Mouse (Mus musculus) urinary bladder, postnatal 10 days (tissue): ENCODE data around the gene Olig1.
"Not testable (repeated sequence)": the region's sequence is repeated elsewhere in the genome, so short reads cannot be mapped to it uniquely, and the experiment has no call there.

ENCODE experiments used
- DNase-seq: peaks from one replicate; pipeline ENCODE4 v3.0.0; 2022; ENCODE audit warnings: low spot score

The Olig1 gene

DNA sequence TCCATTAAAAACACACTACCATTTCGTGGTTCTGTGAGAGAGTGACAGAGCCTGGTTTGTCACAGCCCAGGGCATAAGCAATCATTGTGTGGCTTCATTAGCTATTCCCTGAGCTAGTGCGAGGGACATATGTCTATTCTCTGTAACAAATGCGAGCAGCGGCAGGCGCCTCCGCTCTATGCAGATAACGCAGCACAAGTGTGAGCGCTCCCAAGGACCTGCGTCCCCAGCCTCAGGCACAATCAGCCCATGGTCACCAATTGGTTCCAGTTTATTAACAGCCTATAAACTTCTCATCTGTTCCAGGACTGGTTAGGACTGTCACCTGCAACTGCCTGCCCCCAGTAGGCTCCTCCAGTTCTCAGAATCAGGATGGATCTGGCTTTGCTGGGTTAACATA, 23.3 kb upstream of the Olig1 start:
- no peak for DNase-seq

DNA sequence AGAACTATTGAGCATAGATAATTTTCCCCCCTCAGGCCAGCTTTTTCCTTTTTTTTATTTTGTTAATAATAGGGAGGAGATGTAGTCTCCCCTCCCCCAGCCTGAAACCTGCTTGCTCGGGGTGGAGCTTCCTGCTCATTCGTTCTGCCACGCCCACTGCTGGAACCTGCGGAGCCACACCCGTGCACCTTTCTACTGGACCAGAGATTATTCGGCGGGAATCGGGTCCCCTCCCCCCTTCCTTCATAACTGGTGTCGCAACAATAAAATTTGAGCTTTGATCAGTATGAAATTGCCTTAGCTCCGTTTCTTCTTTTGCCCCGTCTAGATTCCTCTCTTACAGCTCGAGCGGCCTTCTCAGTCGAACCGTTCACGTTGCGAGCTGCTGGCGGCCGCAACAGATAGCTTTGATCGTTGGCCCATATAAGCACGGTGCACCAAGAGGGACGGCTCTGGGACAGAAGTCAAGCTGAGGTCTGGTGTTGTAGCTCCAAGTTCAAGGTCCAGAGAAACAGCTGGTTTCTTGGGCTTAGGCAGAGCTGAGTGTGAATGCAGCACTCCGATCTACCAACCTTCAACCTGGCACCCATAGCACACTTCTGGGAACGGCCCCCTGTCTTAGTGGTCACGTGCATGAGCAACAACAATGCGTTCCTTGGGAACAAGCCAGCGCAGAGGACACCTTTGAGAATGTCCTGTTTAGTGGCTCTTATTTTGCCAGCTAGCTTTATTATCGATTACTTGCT, 14.0 kb upstream of the Olig1 start:
- not testable (repeated sequence) for DNase-seq

DNA sequence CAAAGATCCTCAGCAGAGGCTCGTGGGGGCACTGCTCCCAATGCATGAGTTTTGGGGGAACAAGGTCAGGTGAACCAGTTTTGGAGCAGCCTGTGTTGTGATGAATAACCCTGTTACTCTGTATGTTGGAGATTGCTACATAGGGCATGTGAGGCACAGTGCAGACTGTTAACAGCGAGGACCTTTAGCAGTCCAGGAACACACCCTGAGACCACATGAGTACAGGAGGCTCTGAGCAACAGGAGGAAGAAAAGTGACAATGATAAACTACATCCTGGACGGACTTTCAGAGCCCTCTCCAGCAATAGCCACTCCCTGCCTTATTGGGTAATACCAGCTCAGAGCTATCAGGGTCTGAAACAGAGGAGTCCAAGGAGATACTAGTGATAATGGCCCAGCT, 10.6 kb upstream of the Olig1 start:
- DNase-seq, result no peak

DNA sequence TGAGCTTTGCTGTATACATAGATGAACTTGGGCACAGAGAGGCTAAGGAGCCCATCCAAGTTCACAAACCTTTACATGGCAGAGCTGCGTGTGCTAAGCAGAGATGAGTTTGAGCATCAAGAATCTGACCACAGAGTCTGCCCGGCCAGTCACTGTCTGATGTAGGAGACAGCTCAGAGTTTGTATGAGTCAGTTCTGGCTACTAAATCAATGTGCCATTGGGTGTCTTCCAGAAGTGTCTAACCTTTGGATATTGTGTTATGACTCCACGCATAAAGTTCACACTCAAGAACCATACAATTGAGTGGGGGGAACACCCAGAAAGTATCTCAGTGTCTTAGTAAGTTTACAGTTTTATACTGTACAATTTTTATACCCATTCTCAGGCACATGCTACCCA, 8.7 kb upstream of the Olig1 start:
- DNase-seq, result no peak

DNA sequence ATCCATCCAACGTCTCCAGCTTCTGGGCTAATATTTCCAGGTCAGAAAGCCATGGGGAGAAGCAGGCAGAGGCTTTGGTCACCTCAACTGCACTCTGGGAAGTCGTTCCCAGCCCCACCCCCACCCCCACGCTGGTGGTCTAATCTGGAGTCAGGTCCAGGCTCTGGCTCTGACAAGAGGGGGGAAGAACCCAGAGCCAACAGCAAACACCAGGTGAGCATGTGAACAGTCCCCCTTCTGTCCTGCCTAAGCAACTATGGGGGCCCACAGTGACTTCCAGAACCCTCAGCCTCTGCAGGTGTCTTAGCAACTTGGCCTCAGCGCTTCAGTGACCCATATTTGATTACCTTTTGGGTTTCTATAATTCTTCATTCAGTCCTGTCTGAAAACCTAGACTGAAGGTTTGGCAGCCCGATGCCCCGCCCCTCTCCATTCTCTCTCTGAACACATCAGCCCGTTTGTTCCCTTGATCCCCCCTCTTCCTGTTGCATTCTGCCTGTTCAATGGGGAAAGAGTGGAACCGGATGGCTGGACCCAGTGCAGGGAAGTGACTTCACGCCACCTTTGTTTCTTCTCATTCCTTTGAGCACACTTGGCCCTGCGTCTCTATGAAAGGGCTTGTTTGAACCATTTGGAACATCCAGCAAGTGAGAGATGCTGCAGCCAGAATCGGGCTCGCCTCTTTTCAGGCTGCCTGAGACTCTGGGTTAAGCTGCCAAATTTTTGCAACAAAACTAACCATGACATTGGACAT, 6.9 kb upstream of the Olig1 start:
- DNase-seq, result no peak

DNA sequence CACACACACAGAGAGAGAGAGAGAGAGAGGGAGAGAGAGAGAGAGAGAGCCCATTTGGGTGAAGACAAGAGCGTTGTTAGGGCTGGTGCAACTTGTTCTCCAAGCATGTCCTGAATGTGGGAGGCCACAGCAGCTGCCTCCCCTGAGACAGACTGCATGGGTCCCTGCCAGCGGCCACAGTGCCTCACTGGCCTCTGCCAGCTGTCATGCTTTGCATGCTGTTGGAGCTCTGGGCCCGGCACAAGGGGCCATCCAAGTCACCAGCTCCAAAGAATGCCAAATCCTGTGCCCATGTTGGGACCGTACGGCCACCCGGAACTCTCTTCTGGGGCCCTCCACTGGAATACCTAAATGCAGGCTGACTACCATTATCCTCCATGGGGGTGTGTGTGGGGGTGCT, 3.6 kb upstream of the Olig1 start:
- DNase-seq, result no peak

DNA sequence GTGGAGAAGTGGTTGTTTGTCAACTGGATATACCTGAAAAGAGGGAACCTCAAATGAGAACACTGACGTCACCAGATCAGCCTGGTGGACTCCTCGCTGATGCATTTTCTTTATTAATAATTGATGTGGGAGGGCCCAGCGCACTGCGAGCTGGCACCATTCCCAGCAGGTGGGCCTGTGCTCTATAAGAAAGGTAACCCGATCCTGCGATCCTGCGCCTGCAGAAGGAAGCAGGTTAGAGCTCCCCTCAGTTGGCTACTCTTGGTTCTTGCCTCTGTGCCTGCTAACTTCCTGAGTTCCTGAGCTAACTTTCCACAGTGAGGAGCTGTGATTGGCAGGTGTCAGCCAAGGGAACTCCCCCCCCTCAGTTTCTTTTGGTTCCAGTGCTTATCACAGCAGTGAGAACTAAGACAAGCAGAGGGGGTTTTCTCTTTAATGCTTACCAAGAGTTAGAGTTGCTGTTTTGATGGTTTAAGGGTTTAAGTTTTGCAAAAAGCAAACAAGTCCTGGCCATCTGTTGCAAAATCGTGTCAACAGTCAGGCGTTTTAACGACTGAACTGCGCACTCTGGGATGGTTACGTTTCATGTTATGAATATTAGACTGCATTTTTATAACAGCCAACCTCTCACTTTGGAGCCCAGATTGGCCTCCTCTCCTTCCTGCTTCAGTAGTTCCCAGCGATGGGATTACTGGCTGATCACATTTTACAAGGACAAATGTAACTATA, 684 bp upstream of the Olig1 start:
- DNase-seq, result no peak

DNA sequence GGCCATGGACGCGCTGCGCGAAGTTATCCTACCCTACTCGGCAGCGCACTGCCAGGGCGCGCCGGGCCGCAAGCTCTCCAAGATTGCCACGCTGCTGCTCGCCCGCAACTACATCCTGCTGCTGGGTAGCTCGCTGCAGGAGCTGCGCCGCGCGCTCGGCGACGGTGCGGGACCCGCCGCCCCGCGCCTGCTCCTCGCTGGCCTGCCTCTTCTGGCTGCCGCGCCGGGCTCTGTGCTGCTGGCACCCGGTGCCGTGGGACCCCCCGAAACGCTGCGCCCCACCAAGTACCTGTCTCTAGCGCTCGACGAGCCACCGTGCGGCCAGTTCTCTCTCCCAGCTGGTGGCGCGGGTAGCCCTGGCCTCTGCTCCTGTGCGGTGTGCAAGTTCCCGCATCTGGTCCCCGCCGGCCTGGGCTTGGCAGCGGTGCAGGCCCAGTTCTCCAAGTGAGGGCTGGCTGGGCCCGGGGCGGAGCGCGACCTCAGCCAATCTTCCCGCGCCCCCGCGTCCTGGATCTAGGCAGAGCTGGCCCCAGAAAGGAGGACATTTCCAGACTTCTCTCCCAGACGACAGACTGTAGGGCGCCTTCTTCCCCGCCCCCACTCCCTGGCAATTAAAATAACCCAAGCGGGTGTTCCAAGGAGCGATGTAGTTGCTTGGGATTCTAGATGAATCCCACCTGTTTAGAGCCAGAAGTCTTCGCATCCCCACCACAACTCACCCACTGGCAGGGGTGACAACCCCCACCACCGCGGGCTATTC, 820 bp downstream of the Olig1 start:
- DNase-seq, result no peak

DNA sequence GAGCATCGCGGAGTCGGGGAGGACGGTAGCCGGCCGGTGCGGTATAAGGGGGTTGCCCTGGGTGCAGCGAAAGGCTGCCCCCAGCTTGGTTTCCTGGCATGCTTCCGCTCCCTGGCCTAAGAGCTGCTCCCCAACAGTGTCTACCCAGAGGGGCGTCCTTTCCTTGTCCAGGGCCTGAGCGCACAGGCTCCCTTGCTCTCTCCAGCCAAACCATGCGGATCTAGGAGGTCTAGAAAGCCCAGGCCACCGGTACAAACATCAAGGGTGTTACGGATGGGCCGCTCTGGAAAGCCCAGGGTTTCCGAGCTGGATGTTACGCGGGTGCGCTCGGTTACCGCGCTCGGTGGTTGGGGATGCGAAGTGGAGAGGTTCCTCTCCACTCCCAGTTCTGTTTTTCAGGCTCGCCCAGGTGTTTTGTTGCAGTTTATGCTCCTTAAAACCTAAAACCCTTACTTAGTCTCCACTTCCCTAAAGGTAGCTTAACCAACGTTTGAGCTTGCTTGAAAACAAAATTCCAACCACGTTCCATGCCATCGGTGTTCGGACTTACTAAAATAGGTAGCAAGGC, 1.5 kb downstream of the Olig1 start:
- DNase-seq, result no peak

DNA sequence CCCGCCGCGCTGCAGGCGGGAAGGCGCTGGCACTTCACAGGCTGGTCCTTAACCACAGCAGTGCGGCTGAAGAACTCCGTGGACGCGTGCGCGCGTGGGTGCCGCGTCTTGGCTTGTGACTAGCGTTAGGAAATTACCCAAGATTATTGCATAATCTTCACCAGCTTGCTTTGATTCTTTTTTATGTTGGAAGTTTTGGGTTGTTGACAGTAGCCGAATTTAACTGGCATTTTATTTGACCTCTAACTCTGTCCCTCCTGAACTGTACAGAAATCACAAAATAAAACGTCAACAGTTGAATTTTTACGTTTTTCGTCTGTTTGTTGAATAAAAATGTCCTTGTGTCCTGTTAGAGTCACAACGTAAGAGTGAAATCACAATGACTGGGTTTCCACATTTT, 2.1 kb downstream of the Olig1 start:
- no peak for DNase-seq

DNA sequence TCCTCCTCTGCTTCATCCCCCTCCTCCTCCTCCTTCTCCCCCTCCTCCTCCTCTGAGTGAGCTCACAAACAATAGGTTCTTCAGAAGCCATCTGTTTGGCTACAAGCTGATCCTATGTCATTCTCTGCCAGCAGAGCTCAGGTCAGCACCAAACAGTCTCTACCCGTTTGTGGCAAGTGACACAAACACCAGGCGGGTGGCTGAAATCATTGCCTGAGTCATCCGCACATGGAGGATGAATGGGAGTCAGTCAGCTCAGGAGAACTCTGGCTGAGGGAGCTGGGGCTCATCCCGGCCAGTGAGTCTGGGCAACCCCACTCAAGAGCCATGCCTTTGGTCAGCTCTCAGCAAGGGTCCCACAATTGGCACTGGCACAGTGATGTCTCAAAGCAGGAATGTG, 10.9 kb downstream of the Olig1 start:
- no peak for DNase-seq

DNA sequence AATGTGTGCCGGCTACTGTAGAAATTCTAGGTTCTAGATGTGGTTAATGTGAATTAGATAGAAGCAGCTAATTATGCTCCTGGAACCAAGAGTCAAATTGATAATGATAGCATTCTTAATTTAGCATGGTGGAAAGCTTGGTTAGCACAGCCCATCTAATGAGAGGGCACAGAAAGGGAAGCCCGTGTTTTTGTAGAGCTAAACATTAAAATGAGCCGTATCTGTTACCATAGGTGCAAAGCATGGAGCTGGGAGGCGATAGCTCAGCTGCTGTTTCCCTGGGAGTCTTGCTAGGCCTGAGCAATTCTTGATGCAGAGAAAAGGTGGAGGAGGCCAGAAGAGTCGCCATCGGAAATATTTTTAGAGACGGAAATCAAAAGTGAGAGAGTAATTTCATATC, 22.5 kb downstream of the Olig1 start:
- no peak for DNase-seq

DNA sequence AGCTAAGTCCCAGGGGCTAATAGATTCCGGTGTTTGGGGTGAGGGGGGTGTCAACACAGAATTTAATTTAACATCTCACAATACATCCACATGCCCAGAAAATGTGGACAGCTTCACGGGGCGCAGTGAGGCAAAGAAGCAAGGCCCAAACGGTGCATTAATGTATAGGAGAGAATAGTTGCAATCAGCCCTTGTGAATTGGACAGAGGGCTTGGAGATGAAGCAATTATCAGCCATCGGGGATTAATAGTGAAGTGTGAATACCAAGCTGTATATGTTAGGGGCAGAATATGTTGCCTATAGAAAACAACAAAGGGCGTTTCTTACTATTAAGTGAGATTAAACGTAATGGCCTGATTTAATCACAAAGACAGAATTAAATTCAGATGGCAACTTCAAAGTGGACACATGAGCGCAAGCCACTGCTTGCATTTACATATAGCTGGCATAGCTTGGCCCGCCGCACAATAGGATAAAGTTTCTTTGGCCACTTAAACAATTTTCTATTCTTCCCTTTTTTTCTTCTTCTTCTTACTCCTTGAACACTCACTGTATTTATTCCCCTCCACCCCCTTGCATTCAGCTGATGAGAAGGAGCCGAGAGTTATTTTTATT, 23.3 kb downstream of the Olig1 start:
- DNase-seq, result no peak

DNA sequence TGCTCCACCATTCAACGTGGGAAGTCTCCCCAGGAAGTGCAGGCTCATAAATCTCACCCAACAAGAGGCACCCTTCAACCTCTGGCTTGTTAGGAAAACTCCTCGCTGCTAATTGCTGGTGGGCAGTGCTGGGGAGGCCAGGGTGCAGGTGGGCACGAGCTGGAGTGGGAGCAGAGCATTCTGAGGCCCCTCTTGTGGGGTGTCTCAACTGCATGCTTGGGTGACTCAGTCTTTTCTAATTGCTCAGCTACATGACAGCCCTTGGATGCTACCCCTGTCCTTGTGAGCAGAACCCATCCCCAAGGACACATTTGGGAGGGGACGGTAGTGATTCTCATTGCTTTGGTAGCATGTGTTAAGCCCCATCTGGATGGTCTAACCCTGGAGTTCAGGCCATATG, 28.2 kb downstream of the Olig1 start:
- DNase-seq, result no peak

DNA sequence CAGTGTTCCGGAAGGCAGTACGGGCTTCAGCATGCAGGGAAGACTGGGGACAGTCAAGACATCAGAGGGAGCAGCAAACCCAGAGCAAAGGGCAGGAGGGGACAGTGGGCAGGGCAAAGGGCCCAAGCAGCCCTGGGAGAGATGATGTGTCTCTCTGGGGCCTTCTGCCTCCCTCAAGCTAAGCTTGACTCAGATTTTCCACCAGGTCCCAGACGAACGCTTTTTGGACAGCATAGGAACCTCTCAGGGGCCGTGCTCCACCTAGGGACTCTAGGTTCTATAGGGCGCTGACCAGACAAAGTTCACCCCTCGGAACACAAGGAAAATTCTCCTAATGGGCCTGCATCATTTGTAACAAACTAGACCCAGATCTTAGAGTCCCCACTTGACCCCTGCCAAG, 29.8 kb downstream of the Olig1 start:
- DNase-seq, result no peak

DNA sequence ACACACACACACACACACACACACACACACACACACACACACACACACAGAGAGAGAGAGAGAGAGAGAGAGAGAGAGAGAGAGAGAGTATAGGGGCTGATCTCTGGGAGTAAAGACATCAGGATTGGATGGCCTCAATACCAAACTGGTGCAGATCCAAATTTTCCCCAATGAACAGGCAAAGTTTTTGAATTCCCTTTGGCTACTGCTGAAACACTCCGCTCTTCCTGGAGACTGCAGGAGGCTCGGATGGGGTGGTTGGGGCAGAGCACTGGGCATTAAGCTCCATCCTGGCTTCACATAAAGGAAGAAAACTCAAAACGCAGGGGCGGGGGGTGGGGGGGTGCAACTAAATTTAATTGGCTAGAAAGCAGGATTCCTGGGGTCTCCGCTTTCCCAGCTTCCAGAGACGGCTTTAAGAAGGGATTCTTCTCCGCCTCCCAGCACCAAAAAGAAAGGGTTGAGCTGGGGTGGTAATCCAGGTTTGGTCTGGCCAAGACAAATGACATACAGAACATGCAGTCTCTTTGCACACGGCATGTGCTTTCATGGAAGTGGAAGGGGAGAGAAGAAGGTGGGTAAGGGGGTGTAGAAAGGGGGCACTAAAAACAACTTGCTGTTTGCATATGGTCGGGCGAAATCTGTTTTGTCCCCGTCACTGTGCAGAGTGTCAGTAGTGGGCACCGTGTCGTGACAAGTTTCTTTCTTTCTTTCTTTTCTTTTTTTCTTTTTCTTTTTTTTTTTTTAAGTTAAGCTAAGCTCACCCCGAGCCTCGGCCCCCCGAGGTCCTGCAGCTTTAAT, 31.3 kb downstream of the Olig1 start:
- DNase-seq, result no peak

DNA sequence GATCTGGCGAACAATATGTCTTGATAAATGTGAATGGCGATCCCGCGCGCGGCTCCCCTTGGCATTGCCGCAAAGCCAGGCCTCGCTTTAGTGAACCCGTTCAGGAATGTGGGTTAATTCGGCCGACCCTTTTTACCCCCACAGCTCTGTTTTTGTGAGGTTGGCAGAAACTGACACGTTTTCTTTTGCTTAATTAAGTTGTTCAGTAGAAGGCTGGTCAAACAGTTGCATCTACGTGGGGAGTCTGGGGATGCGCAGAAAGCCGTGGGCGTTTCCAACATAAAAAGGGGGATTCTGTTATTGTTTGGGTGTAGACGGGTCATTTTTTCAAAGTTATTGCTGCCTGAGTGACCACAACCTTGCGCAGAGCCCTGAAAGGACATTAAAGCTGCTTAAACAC, 31.9 kb downstream of the Olig1 start:
- DNase-seq, result no peak

DNA sequence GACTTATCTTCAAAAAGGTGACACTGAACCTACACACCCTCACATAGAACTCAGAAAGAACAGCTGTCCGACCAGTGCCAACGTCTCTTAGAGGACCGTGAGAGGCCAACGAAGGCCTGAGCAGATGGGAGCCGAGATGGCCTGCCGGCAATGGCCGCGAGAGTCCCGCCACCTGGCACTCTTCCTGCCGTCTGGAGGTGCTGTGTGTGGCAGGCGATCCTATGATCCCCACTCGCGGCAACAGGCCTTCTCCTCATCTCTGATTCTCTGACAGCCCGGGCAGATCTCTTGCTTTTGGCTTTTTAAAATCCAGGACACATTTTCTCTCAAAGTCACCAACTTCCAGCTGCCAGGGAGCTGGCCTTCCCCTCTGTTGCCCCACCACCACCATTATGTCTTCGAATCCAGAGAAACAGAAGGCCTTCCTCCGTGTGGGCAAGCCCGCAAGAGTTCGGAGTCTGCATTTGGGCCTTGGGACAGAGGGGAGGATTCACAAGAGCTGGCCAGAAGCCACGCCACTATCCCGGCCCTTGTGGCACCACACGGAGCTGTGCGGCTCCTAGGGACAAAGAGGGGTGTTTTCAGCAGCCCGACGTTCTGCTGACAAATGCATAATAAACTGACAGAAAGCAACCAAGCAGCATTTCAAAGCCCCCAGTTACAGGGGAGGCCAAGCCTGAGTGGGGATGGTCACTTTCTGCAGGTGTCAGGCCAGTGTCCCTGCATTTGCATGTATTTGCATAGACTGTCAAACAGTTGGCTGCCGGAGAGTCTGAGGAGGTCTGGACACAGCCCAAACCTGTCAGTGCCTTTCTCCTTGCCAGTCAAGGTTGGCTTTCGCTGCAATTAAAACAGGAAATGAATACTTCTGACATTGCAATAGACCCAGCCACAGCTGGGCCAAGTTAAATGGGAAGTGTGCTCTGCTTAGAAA, 34.5 kb downstream of the Olig1 start:
- no peak for DNase-seq

DNA sequence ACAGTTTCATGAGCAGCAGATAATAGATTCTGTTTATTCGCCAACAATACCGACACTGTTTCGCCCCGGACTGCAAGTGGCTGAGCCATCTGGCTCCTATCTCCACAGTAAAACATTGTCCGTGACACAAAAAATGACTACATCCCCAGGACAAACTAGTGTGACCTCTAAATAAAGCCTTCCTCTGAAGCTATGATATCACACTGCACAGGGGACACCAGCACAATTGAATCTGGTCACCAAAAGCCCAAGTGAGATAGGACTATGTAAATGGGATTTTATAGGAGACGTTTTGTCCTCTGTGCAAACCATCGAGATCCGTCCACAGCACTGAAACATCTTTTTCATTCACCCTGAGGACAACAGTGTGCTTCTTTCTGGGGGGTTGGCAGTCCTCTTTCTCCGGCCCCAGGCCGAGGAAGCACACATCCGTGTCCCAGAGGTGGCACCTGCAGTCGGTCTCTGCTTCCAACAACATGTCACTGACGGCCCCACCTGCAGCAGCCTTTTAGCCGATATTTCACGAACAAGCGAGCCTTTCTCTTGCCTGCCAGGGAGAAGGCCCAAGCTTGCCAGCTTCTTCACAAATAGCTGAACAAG, 36.0 kb downstream of the Olig1 start:
- no peak for DNase-seq
